Mouse (Mus musculus): ENCODE measurements around the gene Pik3c2g. TPM values are rescaled to one million over a fixed set of nuclear protein-coding genes. Genes with fewer than 3 reads are reported as not detected.
A peak's percentile ranks its signal among the peaks of the same experiment; 100 is the strongest.

The Pik3c2g gene
- total RNA-seq (2014; rRNA removed), result 0.33 and 1.2 TPM in 2 replicates
- polyA plus RNA-seq (2015; fragmentation: Nextera tagmentation; extraction: Ambion mirVana), result 0.22 and 0.25 TPM in 2 replicates

- no peak for DNase-seq (ENCODE audit: low spot score)
- no peak for TF ChIP-seq CTCF (IDR thresholded peaks at IDR 0.05)
- Histone ChIP-seq H3K27ac (ENCODE audit: low read depth, low read length) (no peak within 1 kb of the TSS), H3K9me3 (ENCODE audit: low read length) (no peaks in the 10 kb centered on the region), H3K4me1 (ENCODE audit: insufficient read depth, low read length) (no peaks in the 10 kb centered on the region), H3K4me3 (ENCODE audit: low read depth, low read length) (no peak within 1 kb of the TSS), H3K36me3 (ENCODE audit: insufficient read depth, low read length) (no peaks in the 10 kb centered on the region), H3K27me3 (ENCODE audit: insufficient read depth, low read length) (no peaks in the 10 kb centered on the region), H3K4me2 (ENCODE audit: low read depth, low read length, poor library complexity, severe bottlenecking) (no peak within 1 kb of the TSS), H3K9ac (replicated peaks; ENCODE audit: low read length, poor library complexity, severe bottlenecking) (no peak within 1 kb of the TSS)
- WGBS, result 79% methylated on average over 15 of the region's 15 CpGs
- ATAC-seq (ENCODE audit: low FRiP score), result no peak
Observed at GRCm38 (mm10) chr6:139586892-139587291, at the start of gene Pik3c2g. Pik3c2g (plus strand) TSS chr6:139587221.

DNA sequence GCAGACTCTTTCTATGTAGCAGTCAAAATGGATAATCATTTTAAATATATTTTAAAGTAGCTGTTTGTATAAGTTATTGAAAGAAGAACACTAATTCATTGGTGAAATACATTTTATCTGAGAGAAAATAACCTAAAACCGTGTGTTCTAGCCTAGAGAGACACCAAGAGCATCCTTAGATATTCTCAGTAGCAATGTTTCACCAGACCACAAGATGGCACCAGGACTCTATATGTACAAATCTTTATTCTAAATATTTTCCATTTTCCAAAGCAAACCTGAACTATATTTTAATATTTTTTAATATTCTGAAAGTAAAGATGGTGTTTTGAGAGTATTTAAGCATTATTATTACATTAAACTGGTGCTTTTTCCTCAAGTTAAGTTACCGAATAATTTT, 48.6 kb upstream of the Pik3c2g start:
- no peak for ATAC-seq (ENCODE audit: low FRiP score)
- H3K27me3 ChIP-seq (ENCODE audit: insufficient read depth, low read length), result no peaks in the 10 kb centered on the region
- no peak overlapping the region for H3K4me3 ChIP-seq (ENCODE audit: low read depth, low read length)
- no peak overlapping the region for H3K27ac ChIP-seq (ENCODE audit: low read depth, low read length)
- H3K36me3 ChIP-seq (ENCODE audit: insufficient read depth, low read length), result no peaks in the 10 kb centered on the region
- H3K9me3 ChIP-seq (ENCODE audit: low read length), result no peaks in the 10 kb centered on the region
- peak; percentile 48 for DNase-seq (ENCODE audit: low spot score)
- no peak overlapping the region for H3K9ac ChIP-seq (replicated peaks; ENCODE audit: low read length, poor library complexity, severe bottlenecking)
- peak; percentile 77 for TF ChIP-seq CTCF (IDR thresholded peaks at IDR 0.05)
- WGBS, result 57% methylated on average over 2 of the region's 2 CpGs
- H3K4me1 ChIP-seq (ENCODE audit: insufficient read depth, low read length), result no peaks in the 10 kb centered on the region
- H3K4me2 ChIP-seq (ENCODE audit: low read depth, low read length, poor library complexity, severe bottlenecking), result no peak overlapping the region

- no peak overlapping the region for H3K27ac ChIP-seq (ENCODE audit: low read depth, low read length)
- H3K4me2 ChIP-seq (ENCODE audit: low read depth, low read length, poor library complexity, severe bottlenecking), result no peak overlapping the region
- H3K4me1 ChIP-seq (ENCODE audit: insufficient read depth, low read length), result no peaks in the 10 kb centered on the region
- DNase-seq (ENCODE audit: low spot score), result no peak
- no peak for ATAC-seq (ENCODE audit: low FRiP score)
- H3K4me3 ChIP-seq (ENCODE audit: low read depth, low read length), result no peak overlapping the region
- H3K9ac ChIP-seq (replicated peaks; ENCODE audit: low read length, poor library complexity, severe bottlenecking), result no peak overlapping the region
- H3K27me3 ChIP-seq (ENCODE audit: insufficient read depth, low read length), result no peaks in the 10 kb centered on the region
- no peaks in the 10 kb centered on the region for H3K9me3 ChIP-seq (ENCODE audit: low read length)
- 66% methylated on average over 7 of the region's 7 CpGs for WGBS
- H3K36me3 ChIP-seq (ENCODE audit: insufficient read depth, low read length), result no peaks in the 10 kb centered on the region
- TF ChIP-seq CTCF (IDR thresholded peaks at IDR 0.05), result no peak
Observed at GRCm38 (mm10) chr6:139555537-139556179, 31.4 kb upstream of the Pik3c2g start.

- ATAC-seq (ENCODE audit: low FRiP score), result no peak
- DNase-seq (ENCODE audit: low spot score), result peak; percentile 24
- Histone ChIP-seq H3K9ac (replicated peaks; ENCODE audit: low read length, poor library complexity, severe bottlenecking) (no peak overlapping the region), H3K36me3 (ENCODE audit: insufficient read depth, low read length) (no peaks in the 10 kb centered on the region), H3K27ac (ENCODE audit: low read depth, low read length) (no peak overlapping the region), H3K27me3 (ENCODE audit: insufficient read depth, low read length) (no peaks in the 10 kb centered on the region), H3K4me1 (ENCODE audit: insufficient read depth, low read length) (no peaks in the 10 kb centered on the region), H3K4me2 (ENCODE audit: low read depth, low read length, poor library complexity, severe bottlenecking) (no peak overlapping the region), H3K4me3 (ENCODE audit: low read depth, low read length) (no peak overlapping the region), H3K9me3 (ENCODE audit: low read length) (no peaks in the 10 kb centered on the region)
- no peak for TF ChIP-seq CTCF (IDR thresholded peaks at IDR 0.05)
- 55% methylated on average over 7 of the region's 7 CpGs for WGBS
Observed at GRCm38 (mm10) chr6:139569211-139569610, 17.8 kb upstream of the Pik3c2g start.

- Histone ChIP-seq H3K36me3 (ENCODE audit: insufficient read depth, low read length) (no peaks in the 10 kb centered on the region), H3K4me3 (ENCODE audit: low read depth, low read length) (no peak overlapping the region), H3K4me2 (ENCODE audit: low read depth, low read length, poor library complexity, severe bottlenecking) (no peak overlapping the region), H3K27me3 (ENCODE audit: insufficient read depth, low read length) (no peaks in the 10 kb centered on the region), H3K9ac (replicated peaks; ENCODE audit: low read length, poor library complexity, severe bottlenecking) (no peak overlapping the region), H3K9me3 (ENCODE audit: low read length) (no peaks in the 10 kb centered on the region), H3K27ac (ENCODE audit: low read depth, low read length) (no peak overlapping the region), H3K4me1 (ENCODE audit: insufficient read depth, low read length) (no peaks in the 10 kb centered on the region)
- DNase-seq (ENCODE audit: low spot score) (no peak), ATAC-seq (ENCODE audit: low FRiP score) (no peak)
- WGBS, result 60% methylated on average over 4 of the region's 4 CpGs
- TF ChIP-seq CTCF (IDR thresholded peaks at IDR 0.05), result no peak
Observed at GRCm38 (mm10) chr6:139575854-139576253, 11.2 kb upstream of the Pik3c2g start.

DNA sequence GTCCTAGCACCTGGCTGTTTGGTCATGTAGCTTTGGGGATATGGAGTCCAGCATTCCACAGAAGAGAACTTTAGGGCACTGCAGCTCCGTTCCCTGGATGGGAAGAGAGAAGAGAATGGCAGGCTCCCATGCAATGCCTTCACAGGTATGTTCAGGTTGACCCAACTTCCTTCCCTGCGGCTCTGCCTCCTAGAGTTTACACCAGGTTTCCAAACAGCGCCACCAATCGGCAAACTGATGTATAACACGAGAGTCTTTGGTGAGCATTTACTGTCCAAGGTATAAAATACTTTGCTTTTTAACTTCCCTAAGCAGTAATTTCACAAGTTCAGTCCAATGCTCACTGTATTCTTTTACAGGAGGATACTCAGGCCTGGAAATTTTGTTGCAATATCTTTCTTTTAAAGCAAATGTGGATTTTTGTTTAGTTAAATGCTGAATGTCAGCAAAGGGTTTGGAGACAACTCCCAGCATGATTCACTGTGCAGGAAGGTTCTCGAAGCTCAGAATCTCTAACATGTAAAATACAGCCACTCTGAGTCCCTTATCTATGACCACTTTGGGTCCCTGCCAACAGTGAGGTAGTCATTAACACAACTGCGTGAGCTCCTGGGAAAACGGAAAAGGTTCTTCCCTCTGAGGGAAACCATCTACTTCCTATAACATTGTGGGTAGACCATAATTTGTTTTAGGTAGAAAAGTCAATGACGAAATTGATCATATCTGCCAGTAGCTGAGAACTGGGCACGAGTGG, 10.6 kb upstream of the Pik3c2g start:
- H3K9ac ChIP-seq (replicated peaks; ENCODE audit: low read length, poor library complexity, severe bottlenecking), result no peak overlapping the region
- H3K4me3 ChIP-seq (ENCODE audit: low read depth, low read length), result no peak overlapping the region
- no peaks in the 10 kb centered on the region for H3K9me3 ChIP-seq (ENCODE audit: low read length)
- DNase-seq (ENCODE audit: low spot score), result no peak
- H3K27ac ChIP-seq (ENCODE audit: low read depth, low read length), result no peak overlapping the region
- H3K4me2 ChIP-seq (ENCODE audit: low read depth, low read length, poor library complexity, severe bottlenecking), result no peak overlapping the region
- H3K36me3 ChIP-seq (ENCODE audit: insufficient read depth, low read length), result no peaks in the 10 kb centered on the region
- TF ChIP-seq CTCF (IDR thresholded peaks at IDR 0.05), result peak; percentile 58
- H3K4me1 ChIP-seq (ENCODE audit: insufficient read depth, low read length), result no peaks in the 10 kb centered on the region
- no peaks in the 10 kb centered on the region for H3K27me3 ChIP-seq (ENCODE audit: insufficient read depth, low read length)
- no peak for ATAC-seq (ENCODE audit: low FRiP score)
- 70% methylated on average over 10 of the region's 10 CpGs for WGBS

All from midbrain, postnatal 0 days (tissue).